Mouse (Mus musculus) monocyte, adult 5-6 weeks (primary cell): Measurements from ENCODE around the gene Trpc7. TPM values are rescaled to one million over a fixed set of nuclear protein-coding genes. Genes with fewer than 3 reads are reported as not detected.

Experiments used
- total RNA-seq: library from RNA; stranded (forward); fragments of 200-1000, 200-491, 200-594 nt; gene quantifications from 3 replicates; pipeline ENCODE4 v1.2.3, GENCODE M21; 2017

Gene Trpc7
- total RNA-seq, 1 experiment from 2014 or later = not detected

Other genes with a start within 250 kb of the Trpc7 start
- gene Smad5, start 193.0 kb downstream of the Trpc7 start, total RNA-seq = 19.5 to 20.2 TPM (median 19.5 TPM) in 3 replicates
- not detected in 3 replicates for gene Gm45623, start 142.2 kb downstream of the Trpc7 start, total RNA-seq